ENCODE assay signal across 8 mouse cellular contexts in genomic region chr11:5442590-5443021, GRCm38 (mm10). TPM values are rescaled to one million over a fixed set of nuclear protein-coding genes. Genes with fewer than 3 reads are reported as not detected.
DNase-seq lines count a peak whose midpoint lies in the region; ATAC-seq lines count a peak whose summit lies in the region.

No protein-coding gene starts in this region.

- H3K27me3 ChIP-seq in heart, embryonic 13.5 days (replicated peaks), result 0 out of 2 replicates have a peak, but pooled peaks cover 4% of the 10 kb centered on the region
- peaks cover 17% of the 10 kb centered on the region for H3K27me3 ChIP-seq in embryonic facial prominence, embryonic 10.5 days (replicated peaks; ENCODE audit: low read depth, poor library complexity, severe bottlenecking)
- no peaks in the 10 kb centered on the region for H3K27me3 ChIP-seq in hindbrain, embryonic 16.5 days (replicated peaks; ENCODE audit: control insufficient read depth, insufficient read depth, low read length)
- H3K27me3 ChIP-seq in midbrain, embryonic 11.5 days (ENCODE audit: control insufficient read depth, insufficient read depth, low read length), result 0 out of 2 replicates have a peak, but pooled peaks cover 3% of the 10 kb centered on the region

- no peaks in the 10 kb centered on the region for H3K9me3 ChIP-seq in heart, embryonic 13.5 days
- no peaks in the 10 kb centered on the region for H3K9me3 ChIP-seq in embryonic facial prominence, embryonic 10.5 days
- no peaks in the 10 kb centered on the region for H3K9me3 ChIP-seq in hindbrain, embryonic 16.5 days (ENCODE audit: control insufficient read depth, low read length)
- H3K9me3 ChIP-seq in midbrain, embryonic 11.5 days (ENCODE audit: control insufficient read depth, low read length), result no peaks in the 10 kb centered on the region

- no peak for DNase-seq in heart, adult 18-20 months
- no peak for DNase-seq in embryonic facial prominence, embryonic 10.5 days (ENCODE audit: low spot score)
- DNase-seq in midbrain, embryonic 11.5 days (ENCODE audit: low spot score, missing footprints), result peak; percentile 89
- DNase-seq in c-Kit-positive CD71-positive TER-119-positive erythroid progenitor cells, embryonic 14.5 days (ENCODE audit: low spot score), result no peak
- DNase-seq in gastrocnemius, postnatal 36 days, result no peak
- DNase-seq in urinary bladder, postnatal 25 days (ENCODE audit: low spot score), result no peak

- ATAC-seq in heart, embryonic 13.5 days (ENCODE audit: extremely low read depth, insufficient number of reproducible peaks, low FRiP score, low TSS enrichment), result no peak
- ATAC-seq in hindbrain, embryonic 16.5 days, result no peak
- no peak for ATAC-seq in midbrain, embryonic 11.5 days (ENCODE audit: low FRiP score)

- intact Hi-C loops in gastrocnemius, postnatal 36 days (cut with DNase I), result no loop called here

- peaks cover 57% of the 10 kb centered on the region for H3K4me1 ChIP-seq in heart, embryonic 13.5 days
- H3K4me1 ChIP-seq in embryonic facial prominence, embryonic 10.5 days, result peaks cover 41% of the 10 kb centered on the region
- H3K4me1 ChIP-seq in hindbrain, embryonic 16.5 days (ENCODE audit: control insufficient read depth, insufficient read depth, low read depth, low read length), result peaks cover 16% of the 10 kb centered on the region
- H3K4me1 ChIP-seq in midbrain, embryonic 11.5 days (ENCODE audit: control insufficient read depth, insufficient read depth, low read length), result peaks cover 29% of the 10 kb centered on the region

- peak overlapping the region; percentile 84 for H3K4me3 ChIP-seq in heart, embryonic 13.5 days
- H3K4me3 ChIP-seq in embryonic facial prominence, embryonic 10.5 days, result peak overlapping the region; percentile 89
- peak overlapping the region; percentile 91 for H3K4me3 ChIP-seq in hindbrain, embryonic 16.5 days (ENCODE audit: low read length)
- H3K4me3 ChIP-seq in midbrain, embryonic 11.5 days (ENCODE audit: low read depth, low read length), result peak overlapping the region; percentile 93

- no peaks in the 10 kb centered on the region for H3K36me3 ChIP-seq in heart, embryonic 13.5 days
- no peaks in the 10 kb centered on the region for H3K36me3 ChIP-seq in embryonic facial prominence, embryonic 10.5 days (replicated peaks)
- H3K36me3 ChIP-seq in hindbrain, embryonic 16.5 days (ENCODE audit: control insufficient read depth, insufficient read depth, low read length), result no peaks in the 10 kb centered on the region
- H3K36me3 ChIP-seq in midbrain, embryonic 11.5 days (ENCODE audit: control insufficient read depth, insufficient read depth, low read length), result no peaks in the 10 kb centered on the region

- H3K27ac ChIP-seq in heart, embryonic 13.5 days (replicated peaks), result no peak overlapping the region
- no peak overlapping the region for H3K27ac ChIP-seq in embryonic facial prominence, embryonic 10.5 days (replicated peaks)
- H3K27ac ChIP-seq in hindbrain, embryonic 16.5 days (ENCODE audit: low read depth, low read length), result no peak overlapping the region
- H3K27ac ChIP-seq in midbrain, embryonic 11.5 days (ENCODE audit: low read depth, low read length), result no peak overlapping the region

- 33% methylated on average over 3 of the region's 3 CpGs for WGBS in heart, embryonic 13.5 days
- 27% methylated on average over 3 of the region's 3 CpGs for WGBS in embryonic facial prominence, embryonic 10.5 days
- 20% methylated on average over 3 of the region's 3 CpGs for WGBS in hindbrain, embryonic 16.5 days
- 9% methylated on average over 3 of the region's 3 CpGs for WGBS in midbrain, embryonic 11.5 days

- H3K4me2 ChIP-seq in heart, embryonic 13.5 days, result peak overlapping the region; percentile 97
- peak overlapping the region; percentile 94 for H3K4me2 ChIP-seq in hindbrain, embryonic 16.5 days (ENCODE audit: low read length)
- H3K4me2 ChIP-seq in midbrain, embryonic 11.5 days, result peak overlapping the region; percentile 95

- H3K9ac ChIP-seq in heart, embryonic 13.5 days, result peak overlapping the region; percentile 89
- H3K9ac ChIP-seq in hindbrain, embryonic 16.5 days (ENCODE audit: low read depth, low read length), result 0 out of 2 replicates have a peak overlapping the region, but pooled peaks have one; percentile 35
- no peak overlapping the region; the same call in 1 of the 2 replicates for H3K9ac ChIP-seq in midbrain, embryonic 11.5 days (ENCODE audit: low read length)

RNA-seq across cellular contexts. Expression of gene Znrf3, which starts 2.0 kb away (rescaled TPM):
- 7.6 and 8.6 TPM in 2 replicates for polyA plus RNA-seq in heart, embryonic 13.5 days (2015; fragmentation: Nextera tagmentation; extraction: Ambion mirVana)
- total RNA-seq in heart, adult 18-20 months (2021), result 1 to 10 TPM; 7.3 to 7.5 TPM
- 13.1 and 13.8 TPM in 2 replicates for polyA plus RNA-seq in embryonic facial prominence, embryonic 10.5 days (2016; fragmentation: Nextera tagmentation; extraction: Ambion mirVana)
- 7.4 and 8.1 TPM in 2 replicates for polyA plus RNA-seq in hindbrain, embryonic 16.5 days (2015; fragmentation: Nextera tagmentation; extraction: Ambion mirVana)
- polyA plus RNA-seq in midbrain, embryonic 11.5 days (2014; fragmentation: Nextera tagmentation; extraction: Ambion mirVana), result 10.4 and 10.8 TPM in 2 replicates
- total RNA-seq in gastrocnemius, postnatal 36 days (2021), result 1 to 10 TPM; 4.3 to 6.9 TPM
